Mouse (Mus musculus) bone marrow macrophage, adult 2 months (primary cell): Measurements from ENCODE around the gene Asna1.

Experiments
- CTCF ChIP-seq: IDR thresholded peaks from 2 replicates; pipeline ENCODE4 v1.5.1; 2012; ENCODE audit warnings: low read depth, mild to moderate bottlenecking, low read length, moderate library complexity
- POLR2A ChIP-seq: IDR thresholded peaks from 2 replicates; pipeline ENCODE4 v1.6.1; 2012; ENCODE audit warnings: mild to moderate bottlenecking, low read depth, low read length, borderline replicate concordance

GRCm38 (mm10) chr8:85034764-85035163 lies 9.7 kb upstream of the Asna1 start:
- TF ChIP-seq POLR2A, result no peak
- TF ChIP-seq CTCF, result no peak
